Mouse (Mus musculus) WW6 (cell line): ENCODE measurements around the gene Pla2g3.

ENCODE experiments used
- DNase-seq: peaks from one replicate; pipeline ENCODE4 v3.0.0-alpha.2; 2013; ENCODE audit warnings: low read depth, low spot score

Gene Pla2g3

GRCm38 (mm10) chr11:3494857-3495256, 6.8 kb downstream of the Pla2g3 start:
- no peak for DNase-seq

GRCm38 (mm10) chr11:3495496-3495895, 7.4 kb downstream of the Pla2g3 start:
- no peak for DNase-seq

GRCm38 (mm10) chr11:3496756-3497155, 8.7 kb downstream of the Pla2g3 start:
- DNase-seq: no peak

- DNase-seq: no peak
Observed at GRCm38 (mm10) chr11:3497296-3497695, 9.2 kb downstream of the Pla2g3 start.

GRCm38 (mm10) chr11:3502057-3502456, 14.0 kb downstream of the Pla2g3 start:
- DNase-seq: no peak

- DNase-seq: no peak
Observed at GRCm38 (mm10) chr11:3502459-3503072, 14.5 kb downstream of the Pla2g3 start.

GRCm38 (mm10) chr11:3503755-3504693, 15.9 kb downstream of the Pla2g3 start:
- DNase-seq: no peak

- no peak for DNase-seq
Observed at GRCm38 (mm10) chr11:3508226-3508625, 20.1 kb downstream of the Pla2g3 start.

GRCm38 (mm10) chr11:3509181-3510085, 21.3 kb downstream of the Pla2g3 start:
- DNase-seq: no peak

- DNase-seq: no peak
Observed at GRCm38 (mm10) chr11:3510321-3510720, 22.2 kb downstream of the Pla2g3 start.

- DNase-seq: no peak
Observed at GRCm38 (mm10) chr11:3513291-3513690, 25.2 kb downstream of the Pla2g3 start.

GRCm38 (mm10) chr11:3514529-3515054, 26.5 kb downstream of the Pla2g3 start, which contains the start of gene Selenom:
Selenom (plus strand) TSS chr11:3514684.
- DNase-seq: peak; percentile 87

GRCm38 (mm10) chr11:3515216-3515615, 27.1 kb downstream of the Pla2g3 start:
- DNase-seq: no peak

- no peak for DNase-seq
Observed at GRCm38 (mm10) chr11:3515637-3516036, 27.6 kb downstream of the Pla2g3 start.

- no peak for DNase-seq
Observed at GRCm38 (mm10) chr11:3516121-3516520, 28.0 kb downstream of the Pla2g3 start.

- DNase-seq: no peak
Observed at GRCm38 (mm10) chr11:3516859-3517845, 29.1 kb downstream of the Pla2g3 start.

GRCm38 (mm10) chr11:3517846-3518732, 30.0 kb downstream of the Pla2g3 start:
- no peak for DNase-seq

GRCm38 (mm10) chr11:3519051-3519726, 31.1 kb downstream of the Pla2g3 start:
- DNase-seq: no peak
